ENCODE assay signal across 8 mouse cellular contexts in genomic region chr19:10391995-10392394, GRCm38 (mm10). TPM values are rescaled to one million over a fixed set of nuclear protein-coding genes. Genes with fewer than 3 reads are reported as not detected.
DNase-seq lines count a peak whose midpoint lies in the region; ATAC-seq lines count a peak whose summit lies in the region.
"Had no signal": no experiment of that assay in that cellular context is flagged by ENCODE, and none has a peak within 500 bp of the region (broad histone marks: within the 10 kb centered on the region; RNA-seq: fewer than 3 reads in every experiment).

No protein-coding gene starts in this region.

- peak; percentile 18 for DNase-seq in liver
- peak; percentile 64 for DNase-seq in cerebellum, adult 11 months
- DNase-seq in retina, embryonic 14.5 days (ENCODE audit: low spot score) = peak; percentile 61
- no peak for DNase-seq in right cerebral cortex, postnatal 4 days

- H3K4me2 ChIP-seq in liver, embryonic 12.5 days = no peak overlapping the region
- no peak overlapping the region for H3K4me2 ChIP-seq in heart, embryonic 16.5 days (ENCODE audit: low read depth, low read length)
- H3K4me2 ChIP-seq in forebrain, embryonic 16.5 days (ENCODE audit: low read length) = no peak overlapping the region

- no peaks in the 10 kb centered on the region for H3K36me3 ChIP-seq in liver, embryonic 12.5 days
- no peaks in the 10 kb centered on the region for H3K36me3 ChIP-seq in heart, embryonic 16.5 days (ENCODE audit: control insufficient read depth, insufficient read depth)
- H3K36me3 ChIP-seq in forebrain, embryonic 16.5 days (ENCODE audit: control insufficient read depth, insufficient read depth) = no peaks in the 10 kb centered on the region

- no peak overlapping the region for H3K27ac ChIP-seq in liver, embryonic 12.5 days
- H3K27ac ChIP-seq in heart, embryonic 16.5 days (ENCODE audit: low read length) = no peak overlapping the region
- no peak overlapping the region for H3K27ac ChIP-seq in forebrain, embryonic 16.5 days (ENCODE audit: low read length)

- 35% methylated on average over 3 of the region's 3 CpGs for WGBS in liver, embryonic 12.5 days (ENCODE audit: insufficient replicate concordance)
- 15% methylated on average over 3 of the region's 3 CpGs for WGBS in heart, embryonic 16.5 days
- WGBS in forebrain, embryonic 16.5 days = 18% methylated on average over 3 of the region's 3 CpGs

- H3K4me1 ChIP-seq in liver, embryonic 12.5 days = 0 out of 2 replicates have a peak, but pooled peaks cover 16% of the 10 kb centered on the region
- no peaks in the 10 kb centered on the region; the same call in 1 of the 2 replicates for H3K4me1 ChIP-seq in heart, embryonic 16.5 days (ENCODE audit: control insufficient read depth, insufficient read depth, low read length)
- peaks cover 36% of the 10 kb centered on the region for H3K4me1 ChIP-seq in forebrain, embryonic 16.5 days (replicated peaks; ENCODE audit: control insufficient read depth, insufficient read depth, low read length)

- H3K4me3 ChIP-seq in liver, embryonic 12.5 days = no peak overlapping the region
- H3K4me3 ChIP-seq in heart, embryonic 16.5 days (ENCODE audit: low read length) = no peak overlapping the region
- no peak overlapping the region for H3K4me3 ChIP-seq in forebrain, embryonic 16.5 days (replicated peaks; ENCODE audit: low read length)
- H3K4me3 ChIP-seq: myocyte had no signal

- H3K9me3 ChIP-seq in liver, embryonic 12.5 days (replicated peaks) = no peaks in the 10 kb centered on the region
- H3K9me3 ChIP-seq in heart, embryonic 16.5 days (replicated peaks; ENCODE audit: control insufficient read depth, low read length) = no peaks in the 10 kb centered on the region
- no peaks in the 10 kb centered on the region for H3K9me3 ChIP-seq in forebrain, embryonic 16.5 days (ENCODE audit: control insufficient read depth, low read length)

- H3K9ac ChIP-seq in liver, embryonic 12.5 days = no peak overlapping the region
- H3K9ac ChIP-seq in heart, embryonic 16.5 days (ENCODE audit: low read length) = no peak overlapping the region
- H3K9ac ChIP-seq in forebrain, embryonic 16.5 days (replicated peaks; ENCODE audit: low read depth, low read length) = no peak overlapping the region

- peaks cover 68% of the 10 kb centered on the region for H3K27me3 ChIP-seq in liver, embryonic 12.5 days (replicated peaks)
- H3K27me3 ChIP-seq in heart, embryonic 16.5 days (ENCODE audit: control insufficient read depth, insufficient read depth, low read length) = peaks cover 41% of the 10 kb centered on the region
- no peaks in the 10 kb centered on the region for H3K27me3 ChIP-seq in forebrain, embryonic 16.5 days (replicated peaks; ENCODE audit: control insufficient read depth, insufficient read depth, low read length)

- ATAC-seq in liver, embryonic 12.5 days = no peak
- peak; percentile 56; the same call in 1 of the 2 replicates for ATAC-seq in heart, embryonic 16.5 days (replicated peaks; ENCODE audit: extremely low read depth, insufficient read depth, low FRiP score)
- no peak for ATAC-seq in forebrain, embryonic 16.5 days

RNA-seq across cellular contexts. Expression of gene Syt7, which starts 3.1 kb away (rescaled TPM):
- polyA plus RNA-seq in liver, embryonic 12.5 days (2016; fragmentation: Nextera tagmentation; extraction: Ambion mirVana) = 0.56 and 0.91 TPM in 2 replicates
- polyA plus RNA-seq in heart, embryonic 16.5 days (2015; fragmentation: Nextera tagmentation; extraction: Ambion mirVana) = 0.49 and 0.80 TPM in 2 replicates
- polyA plus RNA-seq in forebrain, embryonic 16.5 days (2015; fragmentation: Nextera tagmentation; extraction: Ambion mirVana) = 6.9 and 9.7 TPM in 2 replicates
